8 mouse cellular contexts compared by ENCODE assay signal in genomic region chr10:24895927-24896326, GRCm38 (mm10). TPM values are rescaled to one million over a fixed set of nuclear protein-coding genes. Genes with fewer than 3 reads are reported as not detected.
DNase-seq lines count a peak whose midpoint lies in the region; ATAC-seq lines count a peak whose summit lies in the region.

No protein-coding gene starts in this region.

- DNase-seq in kidney, adult 18-20 months, result peak; percentile 44
- peak; percentile 34 for DNase-seq in ES-CJ7 (ENCODE audit: low read depth, low spot score)
- peak; percentile 41 to 58 for DNase-seq in cerebellum, adult 18-20 months
- peak; percentile 70 to 71 for DNase-seq in kidney, postnatal 4 days
- peak; percentile 53 for DNase-seq in ovary, postnatal 36 days (ENCODE audit: low spot score)

- WGBS in kidney, embryonic 15.5 days, result 85% methylated on average over 8 of the region's 8 CpGs
- WGBS in forebrain, embryonic 15.5 days, result 88% methylated on average over 8 of the region's 8 CpGs

- H3K9me3 ChIP-seq in kidney, embryonic 15.5 days (replicated peaks), result no peaks in the 10 kb centered on the region
- no peaks in the 10 kb centered on the region for H3K9me3 ChIP-seq in forebrain, embryonic 15.5 days

- peaks cover 93% of the 10 kb centered on the region for H3K36me3 ChIP-seq in kidney, embryonic 15.5 days
- peaks cover 85% of the 10 kb centered on the region for H3K36me3 ChIP-seq in forebrain, embryonic 15.5 days

- no peaks in the 10 kb centered on the region for H3K4me1 ChIP-seq in kidney, embryonic 15.5 days
- H3K4me1 ChIP-seq in forebrain, embryonic 15.5 days, result no peaks in the 10 kb centered on the region

- no peaks in the 10 kb centered on the region for H3K27me3 ChIP-seq in kidney, embryonic 15.5 days
- no peaks in the 10 kb centered on the region for H3K27me3 ChIP-seq in forebrain, embryonic 15.5 days

- no peak overlapping the region for H3K4me2 ChIP-seq in kidney, embryonic 15.5 days
- H3K4me2 ChIP-seq in forebrain, embryonic 15.5 days (replicated peaks), result no peak overlapping the region

- ATAC-seq in kidney, embryonic 15.5 days (replicated peaks; ENCODE audit: low FRiP score), result no peak; the same call in 1 of the 2 replicates
- no peak for ATAC-seq in forebrain, embryonic 15.5 days (replicated peaks)
- ATAC-seq in erythroblast, adult 5-6 weeks (replicated peaks; ENCODE audit: low FRiP score, poor library complexity, severe bottlenecking), result no peak

- H3K27ac ChIP-seq in kidney, embryonic 15.5 days, result no peak overlapping the region
- H3K27ac ChIP-seq in forebrain, embryonic 15.5 days (replicated peaks), result no peak overlapping the region

- no peak overlapping the region for H3K4me3 ChIP-seq in kidney, embryonic 15.5 days (replicated peaks)
- H3K4me3 ChIP-seq in forebrain, embryonic 15.5 days, result no peak overlapping the region

- no peak overlapping the region for H3K9ac ChIP-seq in kidney, embryonic 15.5 days
- H3K9ac ChIP-seq in forebrain, embryonic 15.5 days (replicated peaks), result no peak overlapping the region

RNA-seq across cellular contexts. Expression of gene Med23, which starts 26.1 kb away (rescaled TPM):
- polyA plus RNA-seq in kidney, embryonic 15.5 days (2015; fragmentation: Nextera tagmentation; extraction: Ambion mirVana), result 22.3 and 23.3 TPM in 2 replicates
- 29.4 and 32.7 TPM in 2 replicates for polyA plus RNA-seq in forebrain, embryonic 15.5 days (2015; fragmentation: Nextera tagmentation; extraction: Ambion mirVana)
- total RNA-seq in erythroblast, adult 5-6 weeks (2015; ENCODE audit: low replicate concordance), result 5.2 and 7.9 TPM in 2 replicates
- total RNA-seq in erythroblast, adult 5-6 weeks (2017; ENCODE audit: low replicate concordance), result 9.1 and 12.2 TPM in 2 replicates

RNA-seq across cellular contexts. Expression of gene Arg1, which starts 31.4 kb away (rescaled TPM):
- polyA plus RNA-seq in kidney, embryonic 15.5 days (2015; fragmentation: Nextera tagmentation; extraction: Ambion mirVana), result 2.4 and 3.5 TPM in 2 replicates
- 0.65 and 0.66 TPM in 2 replicates for polyA plus RNA-seq in forebrain, embryonic 15.5 days (2015; fragmentation: Nextera tagmentation; extraction: Ambion mirVana)
- total RNA-seq in erythroblast, adult 5-6 weeks (2015; ENCODE audit: low replicate concordance), result not detected in 2 replicates
- 0.42 and 0.77 TPM in 2 replicates for total RNA-seq in erythroblast, adult 5-6 weeks (2017; ENCODE audit: low replicate concordance)

RNA-seq across cellular contexts. Expression of gene Enpp3, which starts 53.3 kb away (rescaled TPM):
- polyA plus RNA-seq in kidney, embryonic 15.5 days (2015; fragmentation: Nextera tagmentation; extraction: Ambion mirVana), result 3.7 and 6.4 TPM in 2 replicates
- 1.5 and 2.1 TPM in 2 replicates for polyA plus RNA-seq in forebrain, embryonic 15.5 days (2015; fragmentation: Nextera tagmentation; extraction: Ambion mirVana)
- total RNA-seq in erythroblast, adult 5-6 weeks (2015; ENCODE audit: low replicate concordance), result 2.1 TPM in 1 of 2 replicates, not detected in the other
- 0.85 and 1.3 TPM in 2 replicates for total RNA-seq in erythroblast, adult 5-6 weeks (2017; ENCODE audit: low replicate concordance)
